Mouse (Mus musculus): ENCODE measurements at regions not wholly inside any gene's neighbourhood (a gene's known extent, or its start where the extent isn't known, plus 50 kb on each side); places are given as distances from the start of the nearest gene placed in this dataset.

DNA sequence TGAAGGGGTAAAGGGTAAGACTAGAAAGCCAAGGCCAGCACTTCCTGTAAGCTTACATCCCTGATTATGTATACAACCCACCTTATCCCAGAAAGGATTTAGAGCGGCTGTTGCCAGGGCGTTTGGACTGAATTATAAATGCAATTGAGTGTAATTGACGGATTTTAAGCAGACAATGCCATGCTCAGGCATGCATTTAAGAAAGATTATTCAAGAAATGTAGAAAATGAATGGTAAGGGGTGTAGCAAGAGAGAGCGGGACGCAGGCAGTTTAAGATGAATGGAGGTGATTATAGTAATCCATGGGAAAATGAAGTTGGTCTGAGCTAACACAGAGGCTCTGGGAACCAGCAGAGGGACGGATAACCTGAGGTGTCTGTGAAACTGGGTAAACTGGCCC lies 229.2 kb upstream of the Sox9 start:
- H3K79me2 ChIP-seq (ENCODE audit: control insufficient read depth, insufficient read depth, low read length, poor library complexity): no peaks in the 10 kb centered on the region
- H3K4me3 ChIP-seq (ENCODE audit: control insufficient read depth in 1 of 2, insufficient read depth in 1 of 2, low read depth in 2 of 2, low read length in 2 of 2): no peak overlapping the region
- TF ChIP-seq EP300 (IDR thresholded peaks at IDR 0.05; ENCODE audit: low read depth in 1 of 2, low read length in 2 of 2): no peak
- no peak for TF ChIP-seq MYB (IDR thresholded peaks at IDR 0.05; ENCODE audit: low read depth, low read length)
- TF ChIP-seq JUND (IDR thresholded peaks at IDR 0.05; ENCODE audit: low read depth, low read length): no peak
- TF ChIP-seq ZC3H11A (IDR thresholded peaks at IDR 0.05; ENCODE audit: low read depth, low read length): no peak
- no peak for TF ChIP-seq NELFE (IDR thresholded peaks at IDR 0.05; ENCODE audit: low read depth, low read length)
- no peak for TF ChIP-seq TBP (IDR thresholded peaks at IDR 0.05; ENCODE audit: low read depth, low read length)
- TF ChIP-seq BHLHE40 (IDR thresholded peaks at IDR 0.05; ENCODE audit: borderline replicate concordance, low read depth, low read length): no peak
- TF ChIP-seq ELF1 (IDR thresholded peaks at IDR 0.05; ENCODE audit: low read depth, low read length): no peak
- TF ChIP-seq MYC (IDR thresholded peaks at IDR 0.05; ENCODE audit: low read depth, low read length): no peak
- no peak for TF ChIP-seq E2F4 (IDR thresholded peaks at IDR 0.05; ENCODE audit: borderline replicate concordance, low read depth, low read length)
- no peak for TF ChIP-seq POLR2A (IDR thresholded peaks at IDR 0.05; ENCODE audit: control insufficient read depth in 1 of 2, insufficient read depth in 1 of 2, low read depth in 1 of 2, low read length in 2 of 2, poor library complexity in 1 of 2)
- TF ChIP-seq USF1 (IDR thresholded peaks at IDR 0.05; ENCODE audit: low read depth, low read length): no peak
- TF ChIP-seq MXI1 (IDR thresholded peaks at IDR 0.05; ENCODE audit: low read depth, low read length): no peak
- no peak for TF ChIP-seq TCF12 (IDR thresholded peaks at IDR 0.05; ENCODE audit: low read depth, low read length)
- TF ChIP-seq RAD21 (IDR thresholded peaks at IDR 0.05; ENCODE audit: low read depth, low read length): no peak
- no peak for TF ChIP-seq SIN3A (IDR thresholded peaks at IDR 0.05; ENCODE audit: low read length)
- TF ChIP-seq RCOR1 (IDR thresholded peaks at IDR 0.05; ENCODE audit: low read depth, low read length): no peak
- no peak for TF ChIP-seq MAX (IDR thresholded peaks at IDR 0.05; ENCODE audit: low read length)

DNA sequence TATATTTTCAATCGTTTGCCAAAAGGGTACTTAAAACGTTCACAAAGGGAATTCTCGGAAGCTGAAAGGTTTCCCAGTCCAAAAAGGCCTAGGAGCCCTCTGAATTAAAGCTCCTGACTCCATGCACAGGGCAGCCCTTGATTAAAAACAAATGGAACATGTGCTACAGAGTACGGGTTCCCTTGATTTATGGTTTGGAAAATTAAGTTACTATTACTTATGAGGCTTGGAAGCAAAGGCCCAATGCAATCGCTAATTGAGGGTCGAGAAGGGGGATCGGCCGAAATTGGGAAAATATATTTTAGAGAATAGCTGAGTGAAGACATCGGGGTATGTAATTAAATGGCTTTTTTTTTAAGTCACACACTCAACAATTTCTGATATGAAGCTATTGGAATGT lies 219.0 kb upstream of the Sox9 start:
- H3K9me3 ChIP-seq (replicated peaks; ENCODE audit: insufficient read depth, low read length): no peaks in the 10 kb centered on the region
- no peaks in the 10 kb centered on the region for H3K79me2 ChIP-seq (ENCODE audit: control insufficient read depth, insufficient read depth, low read length, poor library complexity)
- no peak overlapping the region for H3K9ac ChIP-seq (ENCODE audit: control insufficient read depth, low read depth, low read length, poor library complexity, severe bottlenecking)
- DNase-seq (ENCODE audit: low read depth, low spot score): no peak
- H3K27ac ChIP-seq (ENCODE audit: control insufficient read depth, low read depth, low read length): no peak overlapping the region
- no peak overlapping the region for H3K4me3 ChIP-seq (ENCODE audit: control insufficient read depth in 1 of 2, insufficient read depth in 1 of 2, low read depth in 2 of 2, low read length in 2 of 2)
- no peaks in the 10 kb centered on the region for H3K27me3 ChIP-seq (ENCODE audit: control insufficient read depth in 1 of 2, insufficient read depth in 2 of 2, low read length in 2 of 2)
- TF ChIP-seq MAX (IDR thresholded peaks at IDR 0.05; ENCODE audit: low read length) (no peak), ELF1 (IDR thresholded peaks at IDR 0.05; ENCODE audit: low read depth, low read length) (no peak), MAZ (IDR thresholded peaks at IDR 0.05; ENCODE audit: low read depth, low read length) (no peak), CTCF (IDR thresholded peaks at IDR 0.05 in 2 of 3, conservative IDR thresholded peaks at IDR 0.05 in 1 of 3; ENCODE audit: control insufficient read depth in 1 of 3, insufficient read depth in 1 of 3, low read depth in 2 of 3, low read length in 3 of 3, poor library complexity in 1 of 3, severe bottlenecking in 1 of 3) (no peak), ZNF384 (IDR thresholded peaks at IDR 0.05; ENCODE audit: low read depth, low read length) (no peak), UBTF (IDR thresholded peaks at IDR 0.05; ENCODE audit: borderline replicate concordance, insufficient read depth, low read depth, low read length) (no peak), RAD21 (IDR thresholded peaks at IDR 0.05; ENCODE audit: low read depth, low read length) (no peak), MXI1 (IDR thresholded peaks at IDR 0.05; ENCODE audit: low read depth, low read length) (no peak), GABPA (IDR thresholded peaks at IDR 0.05; ENCODE audit: low read depth, low read length) (no peak), EP300 (IDR thresholded peaks at IDR 0.05; ENCODE audit: low read depth in 1 of 2, low read length in 2 of 2) (no peak), MEF2A (IDR thresholded peaks at IDR 0.05; ENCODE audit: extremely low read depth, insufficient replicate concordance, low read depth, low read length, poor library complexity, severe bottlenecking) (no peak), ZC3H11A (IDR thresholded peaks at IDR 0.05; ENCODE audit: low read depth, low read length) (no peak), POLR2AphosphoS5 (IDR thresholded peaks at IDR 0.05; ENCODE audit: borderline replicate concordance, low read depth, low read length) (no peak), SIN3A (IDR thresholded peaks at IDR 0.05; ENCODE audit: low read length) (no peak), SMC3 (IDR thresholded peaks at IDR 0.05; ENCODE audit: low read depth, low read length) (no peak), ETS1 (IDR thresholded peaks at IDR 0.05; ENCODE audit: low read depth, low read length) (no peak), USF1 (IDR thresholded peaks at IDR 0.05; ENCODE audit: low read depth, low read length) (no peak), MAFK (IDR thresholded peaks at IDR 0.05; ENCODE audit: borderline replicate concordance, low read depth, low read length) (no peak)
- H3K36me3 ChIP-seq (ENCODE audit: control insufficient read depth in 1 of 2, insufficient read depth in 2 of 2, low read length in 2 of 2): no peaks in the 10 kb centered on the region
- no peaks in the 10 kb centered on the region for H3K4me1 ChIP-seq (ENCODE audit: control insufficient read depth in 1 of 2, insufficient read depth in 2 of 2, low read length in 2 of 2)

More for the DNA sequence above, 229.2 kb upstream of the Sox9 start:
- no peak overlapping the region for H3K27ac ChIP-seq (ENCODE audit: control insufficient read depth, low read depth, low read length)
- no peak overlapping the region for H3K9ac ChIP-seq (ENCODE audit: control insufficient read depth, low read depth, low read length, poor library complexity, severe bottlenecking)
- H3K27me3 ChIP-seq (ENCODE audit: control insufficient read depth in 1 of 2, insufficient read depth in 2 of 2, low read length in 2 of 2): no peaks in the 10 kb centered on the region
- DNase-seq (ENCODE audit: low read depth, low spot score): no peak
- no peaks in the 10 kb centered on the region for H3K4me1 ChIP-seq (ENCODE audit: control insufficient read depth in 1 of 2, insufficient read depth in 2 of 2, low read length in 2 of 2)
- no peaks in the 10 kb centered on the region for H3K36me3 ChIP-seq (ENCODE audit: control insufficient read depth in 1 of 2, insufficient read depth in 2 of 2, low read length in 2 of 2)
- H3K9me3 ChIP-seq (replicated peaks; ENCODE audit: insufficient read depth, low read length): no peaks in the 10 kb centered on the region
